1 mouse cellular context compared by ENCODE assay signal in the genomic region with DNA sequence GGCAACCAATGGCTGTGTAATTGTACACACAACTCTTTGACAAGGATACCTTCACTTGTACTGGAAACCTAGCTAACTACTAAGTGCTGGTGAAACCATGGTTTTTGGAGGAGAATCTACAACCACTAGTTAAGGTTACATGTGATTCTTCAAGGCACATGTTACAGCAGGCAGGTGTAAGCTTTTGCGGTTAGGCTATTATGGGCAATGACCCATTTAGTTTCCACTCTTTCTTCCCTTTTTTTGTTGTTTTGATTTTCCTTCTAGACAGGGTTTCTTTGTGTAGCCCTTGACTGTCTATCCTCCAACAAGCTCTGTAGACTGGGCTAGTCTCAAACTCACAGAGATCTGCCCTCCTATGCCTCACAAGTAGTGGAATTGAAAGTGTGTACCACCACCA.
TF ChIP-seq lines count a peak whose summit lies in the region.

No protein-coding gene starts in this region.

TF ChIP-seq in CH12.LX, 34 proteins besides CTCF, POLR2A, EP300 and RAD21 (continued from another document):
- TF ChIP-seq NRF1 (IDR thresholded peaks at IDR 0.05; ENCODE audit: low read depth, low read length) (no peak), TCF12 (IDR thresholded peaks at IDR 0.05; ENCODE audit: low read depth, low read length) (peak; percentile 74; the same call in 1 of the 2 replicates), TBP (conservative IDR thresholded peaks at IDR 0.05; ENCODE audit: low read depth, low read length) (no peak), POLR2AphosphoS2 (IDR thresholded peaks at IDR 0.05; ENCODE audit: low read depth, low read length) (no peak), SMC3 (IDR thresholded peaks at IDR 0.05; ENCODE audit: low read depth, low read length) (no peak), MAZ (IDR thresholded peaks at IDR 0.05; ENCODE audit: low read depth, low read length) (no peak)
